Mouse (Mus musculus): ENCODE data around the gene Fgd5. TPM values are rescaled to one million over a fixed set of nuclear protein-coding genes. Genes with fewer than 3 reads are reported as not detected.

Fgd5 gene
- total and polyA plus RNA-seq, 3 experiments = not detected

DNA sequence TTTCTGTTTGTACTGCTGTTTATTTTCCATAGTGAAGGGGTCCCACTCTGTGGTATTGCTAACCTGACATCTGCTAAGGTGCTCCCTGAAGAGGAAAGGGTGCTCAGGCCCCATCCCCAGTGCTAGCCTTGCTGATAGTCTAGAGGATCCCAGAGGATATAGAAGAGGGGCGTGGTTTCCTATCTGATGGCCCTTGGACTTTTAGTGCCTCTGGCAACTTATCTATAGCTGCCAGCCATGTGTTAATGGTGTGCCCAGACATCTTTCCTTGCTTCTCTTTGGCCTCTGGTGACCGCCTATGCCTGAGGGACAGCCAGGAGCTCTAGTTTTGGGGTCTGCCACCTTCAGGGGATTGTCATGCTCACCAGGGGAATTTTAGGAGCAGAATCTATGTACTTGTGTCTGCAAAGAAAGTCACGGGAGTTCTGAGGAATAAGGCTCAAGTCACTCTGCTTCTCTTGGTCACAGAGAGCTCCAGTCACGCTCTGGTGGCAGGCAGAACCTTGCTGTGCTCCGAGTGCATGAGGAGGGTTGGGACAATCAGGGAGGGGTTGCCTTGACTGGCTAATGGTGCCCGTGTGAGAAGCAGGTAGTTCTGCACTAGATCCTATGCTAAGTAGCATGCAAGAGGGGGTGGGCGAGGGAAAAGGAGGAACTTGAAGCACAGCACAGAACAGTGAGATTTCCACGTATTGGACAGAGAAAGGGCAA lies 15.3 kb downstream of the Fgd5 start:
- no peak for DNase-seq (ENCODE audit: extremely low read depth)
- in situ Hi-C loops (cut with MboI; ENCODE audit: low pct_ligation_motif_present, low pct_unique_long_range_greater_than_20kb, low sequenced_read_pairs) = no loop called here

DNA sequence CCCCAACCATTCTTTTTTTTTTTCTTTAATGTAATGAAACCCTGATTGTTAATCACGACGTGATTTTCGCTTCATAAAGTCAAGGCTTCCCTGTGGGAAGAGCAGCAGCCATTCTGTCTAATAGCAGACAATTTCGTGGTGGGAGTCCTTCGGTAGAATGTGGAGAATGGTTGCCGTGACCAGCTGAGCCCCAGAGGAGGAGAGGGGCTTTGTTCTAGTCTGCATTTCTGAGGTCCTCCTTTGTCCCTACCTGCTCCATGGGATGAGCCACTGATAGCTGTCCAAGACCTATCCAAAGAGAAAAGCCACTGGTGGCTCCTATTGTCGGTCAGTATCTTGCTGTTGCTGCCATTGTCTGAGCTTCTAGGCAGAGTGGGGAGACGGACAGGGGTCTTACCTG lies 17.4 kb downstream of the Fgd5 start:
- TF ChIP-seq ETS1 (conservative IDR thresholded peaks at IDR 0.05; ENCODE audit: low read depth, low read length) = no peak
- TF ChIP-seq GABPA (IDR thresholded peaks at IDR 0.05; ENCODE audit: insufficient replicate concordance, low read depth, low read length) = no peak
- no peak for TF ChIP-seq E2F4 (IDR thresholded peaks at IDR 0.05; ENCODE audit: insufficient replicate concordance, low read depth, low read length)
- no peak for TF ChIP-seq HCFC1 (IDR thresholded peaks at IDR 0.05; ENCODE audit: low read depth, low read length)
- TF ChIP-seq TCF12 (IDR thresholded peaks at IDR 0.05; ENCODE audit: low read depth, low read length) = no peak
- no peak for TF ChIP-seq JUN (IDR thresholded peaks at IDR 0.05; ENCODE audit: insufficient read depth, low read depth, low read length)
- TF ChIP-seq NRF1 (IDR thresholded peaks at IDR 0.05; ENCODE audit: low read depth, low read length) = no peak
- no peak for TF ChIP-seq UBTF (IDR thresholded peaks at IDR 0.05; ENCODE audit: low read depth, low read length)
- no peak for TF ChIP-seq USF1 (IDR thresholded peaks at IDR 0.05; ENCODE audit: low read depth, low read length)
- no peak for TF ChIP-seq SMC3 (IDR thresholded peaks at IDR 0.05; ENCODE audit: low read depth, low read length)
- TF ChIP-seq MAX (IDR thresholded peaks at IDR 0.05; ENCODE audit: low read length) = no peak
- no peak for TF ChIP-seq CTCF (conservative IDR thresholded peaks at IDR 0.05 in 1 of 2, IDR thresholded peaks at IDR 0.05 in 1 of 2; ENCODE audit: low read depth in 2 of 2, low read length in 2 of 2)
- TF ChIP-seq MAZ (IDR thresholded peaks at IDR 0.05; ENCODE audit: low read depth, low read length) = no peak
- no peak for TF ChIP-seq RAD21 (IDR thresholded peaks at IDR 0.05; ENCODE audit: low read depth, low read length)
- peaks cover 2 to 16% of the 10 kb centered on the region in 2 experiments; a peak in 2 of 4 replicates for H3K4me1 ChIP-seq (ENCODE audit: control insufficient read depth in 1 of 2, insufficient read depth in 2 of 2)
- no peak for DNase-seq (ENCODE audit: extremely low read depth)
- dilution Hi-C loops (cut with MboI; ENCODE audit: extremely low pct_ligation_motif_present, extremely low pct_unique_long_range_greater_than_20kb, low sequenced_read_pairs) (no loop called here), in situ Hi-C loops (cut with MboI; ENCODE audit: low pct_ligation_motif_present, low pct_unique_long_range_greater_than_20kb, low sequenced_read_pairs) (no loop called here)
- no peak overlapping the region for H3K4me2 ChIP-seq (ENCODE audit: insufficient read depth, low read depth, poor library complexity, severe bottlenecking)
- no peak overlapping the region for H3K27ac ChIP-seq (ENCODE audit: insufficient read depth, low read depth)
- H3K9me3 ChIP-seq (replicated peaks; ENCODE audit: low read length) = no peaks in the 10 kb centered on the region
- H3K79me2 ChIP-seq (replicated peaks; ENCODE audit: control insufficient read depth, extremely low read depth, insufficient read depth, poor library complexity, severe bottlenecking) = no peaks in the 10 kb centered on the region
- H3K27me3 ChIP-seq (replicated peaks) = peaks cover 40% of the 10 kb centered on the region
- H3K9ac ChIP-seq (ENCODE audit: insufficient read depth, low read depth) = no peak overlapping the region
- H3K4me3 ChIP-seq (replicated peaks in 1 of 3; ENCODE audit: low read depth in 2 of 3, low read length in 2 of 3, poor library complexity in 1 of 3) = no peak overlapping the region
- no peaks in the 10 kb centered on the region for H3K36me3 ChIP-seq (replicated peaks in 1 of 2; ENCODE audit: control insufficient read depth in 1 of 2, insufficient read depth in 1 of 2, low read length in 1 of 2)

More for the DNA sequence above, 15.3 kb downstream of the Fgd5 start:
- no peak for TF ChIP-seq MYC (IDR thresholded peaks at IDR 0.05; ENCODE audit: low read depth, low read length)
- TF ChIP-seq ZNF384 (IDR thresholded peaks at IDR 0.05; ENCODE audit: low read depth, low read length) = no peak
- no peak for TF ChIP-seq HCFC1 (IDR thresholded peaks at IDR 0.05; ENCODE audit: low read depth, low read length)
- TF ChIP-seq CHD2 (IDR thresholded peaks at IDR 0.05; ENCODE audit: low read length) = no peak
- no peak for TF ChIP-seq ELF1 (IDR thresholded peaks at IDR 0.05; ENCODE audit: low read depth, low read length)
- TF ChIP-seq MAFK (IDR thresholded peaks at IDR 0.05; ENCODE audit: insufficient replicate concordance, low read length) = no peak
- TF ChIP-seq RAD21 (IDR thresholded peaks at IDR 0.05; ENCODE audit: low read depth, low read length) = no peak
- TF ChIP-seq USF1 (IDR thresholded peaks at IDR 0.05; ENCODE audit: low read depth, low read length) = no peak
- TF ChIP-seq TBP (conservative IDR thresholded peaks at IDR 0.05; ENCODE audit: low read depth, low read length) = no peak
- no peak for TF ChIP-seq GABPA (IDR thresholded peaks at IDR 0.05; ENCODE audit: insufficient replicate concordance, low read depth, low read length)
- TF ChIP-seq ETS1 (conservative IDR thresholded peaks at IDR 0.05; ENCODE audit: low read depth, low read length) = no peak
- TF ChIP-seq CHD1 (IDR thresholded peaks at IDR 0.05; ENCODE audit: low read depth, low read length) = no peak
- no peak for TF ChIP-seq CTCF (conservative IDR thresholded peaks at IDR 0.05 in 1 of 2, IDR thresholded peaks at IDR 0.05 in 1 of 2; ENCODE audit: low read depth in 2 of 2, low read length in 2 of 2)
- TF ChIP-seq RCOR1 (conservative IDR thresholded peaks at IDR 0.05; ENCODE audit: low read depth, low read length) = no peak
- no peak for TF ChIP-seq USF2 (conservative IDR thresholded peaks at IDR 0.05; ENCODE audit: low read depth, low read length)
- H3K79me2 ChIP-seq (replicated peaks; ENCODE audit: control insufficient read depth, extremely low read depth, insufficient read depth, poor library complexity, severe bottlenecking) = no peaks in the 10 kb centered on the region
- H3K27ac ChIP-seq (ENCODE audit: insufficient read depth, low read depth) = no peak overlapping the region
- H3K4me1 ChIP-seq (ENCODE audit: control insufficient read depth in 1 of 2, insufficient read depth in 2 of 2) = peaks cover 0 to 16% of the 10 kb centered on the region in 2 experiments; a peak in 2 of 4 replicates
- H3K27me3 ChIP-seq (replicated peaks) = peaks cover 33% of the 10 kb centered on the region
- H3K36me3 ChIP-seq (replicated peaks in 1 of 2; ENCODE audit: control insufficient read depth in 1 of 2, insufficient read depth in 1 of 2, low read length in 1 of 2) = no peaks in the 10 kb centered on the region
- no peak overlapping the region for H3K4me3 ChIP-seq (replicated peaks in 1 of 3; ENCODE audit: low read depth in 2 of 3, low read length in 2 of 3, poor library complexity in 1 of 3)
- H3K4me2 ChIP-seq (ENCODE audit: insufficient read depth, low read depth, poor library complexity, severe bottlenecking) = no peak overlapping the region
- no peak overlapping the region for H3K9ac ChIP-seq (ENCODE audit: insufficient read depth, low read depth)
- H3K9me3 ChIP-seq (replicated peaks; ENCODE audit: low read length) = no peaks in the 10 kb centered on the region
- dilution Hi-C loops (cut with MboI; ENCODE audit: extremely low pct_ligation_motif_present, extremely low pct_unique_long_range_greater_than_20kb, low sequenced_read_pairs) = no loop called here

All from CH12.LX (cell line).